Mouse (Mus musculus) intestine, embryonic 15.5 days (tissue): ENCODE data around the gene Snx22. TPM values are rescaled to one million over a fixed set of nuclear protein-coding genes. Genes with fewer than 3 reads are reported as not detected.

Source experiments
- ATAC-seq: fragments of 200-750 bp; cut with Nextera tagmentation; 2 replicates; pipeline ENCODE4 v1.8.0; 2017; ENCODE audit warnings: moderate TSS enrichment, moderate library complexity
- H3K27ac ChIP-seq: fragments of 300-500 bp; sonication (generic); 2 replicates; pipeline ENCODE4 v1.5.1; 2015; ENCODE audit warnings: mild to moderate bottlenecking, inconsistent platforms
- H3K27me3 ChIP-seq: fragments of 300-500 bp; sonication (generic); replicated peaks from 2 replicates; pipeline ENCODE4 v1.6.1; 2015; ENCODE audit warnings: inconsistent platforms
- H3K36me3 ChIP-seq: fragments of 300-500 bp; sonication (generic); 2 replicates; pipeline ENCODE4 v1.6.1; 2015; ENCODE audit warnings: inconsistent platforms
- H3K4me1 ChIP-seq: fragments of 300-500 bp; sonication (generic); replicated peaks from 2 replicates; pipeline ENCODE4 v1.6.1; 2015; ENCODE audit warnings: inconsistent platforms
- H3K4me2 ChIP-seq: fragments of 300-500 bp; sonication (generic); replicated peaks from 2 replicates; pipeline ENCODE4 v1.6.1; 2015; ENCODE audit warnings: mild to moderate bottlenecking, inconsistent platforms
- H3K4me3 ChIP-seq: fragments of 300-500 bp; sonication (generic); replicated peaks from 2 replicates; pipeline ENCODE4 v1.5.1; 2015; ENCODE audit warnings: inconsistent platforms
- H3K9ac ChIP-seq: fragments of 300-500 bp; sonication (generic); 2 replicates; pipeline ENCODE4 v1.6.1; 2015; ENCODE audit warnings: inconsistent platforms
- H3K9me3 ChIP-seq: fragments of 300-500 bp; sonication (generic); 2 replicates; pipeline ENCODE4 v1.6.1; 2016; ENCODE audit warnings: inconsistent platforms
- WGBS: fragments of 180-500 bp; shearing (Covaris S2); methylation state at CpG from one replicate; pipeline ENCODE4 v1.1.7; 2015; 5-methylcytosine and 5-hydroxymethylcytosine counted together
- polyA plus RNA-seq: library from polyadenylated mRNA; unstranded; fragments of >200 nt; fragmentation: Nextera tagmentation; extraction: Ambion mirVana; gene quantifications from 2 replicates; pipeline ENCODE4 v1.2.1, GENCODE M21; 2015

Snx22 gene
- polyA plus RNA-seq, 1 experiment from 2014 or later = 1.1 TPM

GRCm38 (mm10) chr9:66067542-66067941 is 2.0 kb downstream of the Snx22 start:
- Histone ChIP-seq H3K9ac (no peak overlapping the region), H3K9me3 (no peaks in the 10 kb centered on the region), H3K36me3 (peaks cover 32% of the 10 kb centered on the region), H3K4me1 (peaks cover 14% of the 10 kb centered on the region), H3K4me3 (no peak overlapping the region), H3K27me3 (peaks cover 21% of the 10 kb centered on the region), H3K4me2 (no peak overlapping the region), H3K27ac (no peak overlapping the region)
- WGBS = 37% methylated on average over 5 of the region's 5 CpGs
- peak; percentile 16; the same call in 1 of the 2 replicates for ATAC-seq

- no peak overlapping the region for H3K4me3 ChIP-seq
- peaks cover 34% of the 10 kb centered on the region for H3K36me3 ChIP-seq
- no peak overlapping the region for H3K4me2 ChIP-seq
- peaks cover 14% of the 10 kb centered on the region for H3K4me1 ChIP-seq
- ATAC-seq = no peak
- H3K9me3 ChIP-seq = no peaks in the 10 kb centered on the region
- no peak overlapping the region for H3K9ac ChIP-seq
- H3K27me3 ChIP-seq = peaks cover 21% of the 10 kb centered on the region
- 86% methylated on average over 3 of the region's 3 CpGs for WGBS
- H3K27ac ChIP-seq = no peak overlapping the region
Observed at GRCm38 (mm10) chr9:66066791-66067190, 2.7 kb downstream of the Snx22 start.

- Histone ChIP-seq H3K27me3 (peaks cover 18% of the 10 kb centered on the region), H3K36me3 (peaks cover 34% of the 10 kb centered on the region), H3K9ac (no peak overlapping the region), H3K9me3 (no peaks in the 10 kb centered on the region), H3K4me2 (no peak overlapping the region), H3K4me3 (no peak overlapping the region), H3K4me1 (peaks cover 20% of the 10 kb centered on the region), H3K27ac (no peak overlapping the region)
- no peak for ATAC-seq
- WGBS = 94% methylated on average over 11 of the region's 11 CpGs
Observed at GRCm38 (mm10) chr9:66064316-66064715, 5.2 kb downstream of the Snx22 start.

- Histone ChIP-seq H3K36me3 (peaks cover 34% of the 10 kb centered on the region), H3K4me3 (no peak overlapping the region), H3K9ac (no peak overlapping the region), H3K9me3 (no peaks in the 10 kb centered on the region), H3K4me2 (no peak overlapping the region), H3K27ac (no peak overlapping the region), H3K27me3 (peaks cover 9% of the 10 kb centered on the region), H3K4me1 (peaks cover 18% of the 10 kb centered on the region)
- ATAC-seq = no peak
- WGBS = 96% methylated on average over 3 of the region's 3 CpGs
Observed at GRCm38 (mm10) chr9:66063446-66063845, 6.1 kb downstream of the Snx22 start.

GRCm38 (mm10) chr9:66061656-66062055 is 7.9 kb downstream of the Snx22 start:
- H3K27me3 ChIP-seq = no peaks in the 10 kb centered on the region
- 0 out of 2 replicates have a peak overlapping the region, but pooled peaks have one; percentile 79 for H3K9ac ChIP-seq
- H3K4me3 ChIP-seq = 0 out of 2 replicates have a peak overlapping the region, but pooled peaks have one; percentile 82
- H3K4me1 ChIP-seq = peaks cover 18% of the 10 kb centered on the region
- H3K36me3 ChIP-seq = peaks cover 34% of the 10 kb centered on the region
- H3K27ac ChIP-seq = no peak overlapping the region
- H3K9me3 ChIP-seq = no peaks in the 10 kb centered on the region
- H3K4me2 ChIP-seq = peak overlapping the region; percentile 70
- ATAC-seq = no peak
- 77% methylated on average over 3 of the region's 3 CpGs for WGBS

GRCm38 (mm10) chr9:66060986-66061385 is 8.5 kb downstream of the Snx22 start:
- no peak for ATAC-seq
- H3K27ac ChIP-seq = no peak overlapping the region
- peaks cover 18% of the 10 kb centered on the region for H3K4me1 ChIP-seq
- H3K4me2 ChIP-seq = peak overlapping the region; percentile 70
- peaks cover 28% of the 10 kb centered on the region for H3K36me3 ChIP-seq
- no peaks in the 10 kb centered on the region for H3K9me3 ChIP-seq
- no peaks in the 10 kb centered on the region for H3K27me3 ChIP-seq
- peak overlapping the region; percentile 82 for H3K4me3 ChIP-seq
- H3K9ac ChIP-seq = peak overlapping the region; percentile 79
- 22% methylated on average over 4 of the region's 4 CpGs for WGBS

- peak overlapping the region; percentile 70 for H3K4me2 ChIP-seq
- no peaks in the 10 kb centered on the region for H3K27me3 ChIP-seq
- ATAC-seq = peak; percentile 68
- peaks cover 18% of the 10 kb centered on the region for H3K4me1 ChIP-seq
- H3K36me3 ChIP-seq = peaks cover 21% of the 10 kb centered on the region
- H3K9ac ChIP-seq = peak overlapping the region; percentile 79
- H3K27ac ChIP-seq = peak overlapping the region; percentile 78
- H3K4me3 ChIP-seq = peak overlapping the region; percentile 82
- under 1% methylated on average over 20 of the region's 20 CpGs for WGBS
- H3K9me3 ChIP-seq = no peaks in the 10 kb centered on the region
Observed at GRCm38 (mm10) chr9:66060308-66060647, 9.2 kb downstream of the Snx22 start.

GRCm38 (mm10) chr9:66059583-66060307 is 9.8 kb downstream of the Snx22 start, which contains the start of gene Ppib:
TSS of gene Ppib (plus strand) at chr9:66060222.
- H3K4me2 ChIP-seq = peak within 1 kb of the TSS; percentile 70
- H3K9ac ChIP-seq = peak within 1 kb of the TSS; percentile 79
- WGBS = under 1% methylated on average over 51 of the region's 51 CpGs
- peak within 1 kb of the TSS; percentile 82 for H3K4me3 ChIP-seq
- ATAC-seq = peak; percentile 99
- H3K27me3 ChIP-seq = no peaks in the 10 kb centered on the region
- peak within 1 kb of the TSS; percentile 78 for H3K27ac ChIP-seq
- peaks cover 19% of the 10 kb centered on the region for H3K36me3 ChIP-seq
- peaks cover 18% of the 10 kb centered on the region for H3K4me1 ChIP-seq
- no peaks in the 10 kb centered on the region for H3K9me3 ChIP-seq

GRCm38 (mm10) chr9:66053620-66054019 is 15.9 kb downstream of the Snx22 start:
- H3K27me3 ChIP-seq = no peaks in the 10 kb centered on the region
- H3K27ac ChIP-seq = no peak overlapping the region
- H3K9ac ChIP-seq = no peak overlapping the region
- ATAC-seq = no peak
- 52% methylated on average over 1 of the region's 1 CpGs for WGBS
- no peaks in the 10 kb centered on the region for H3K9me3 ChIP-seq
- H3K36me3 ChIP-seq = no peaks in the 10 kb centered on the region
- no peaks in the 10 kb centered on the region for H3K4me1 ChIP-seq
- no peak overlapping the region for H3K4me3 ChIP-seq
- no peak overlapping the region for H3K4me2 ChIP-seq

- no peaks in the 10 kb centered on the region for H3K9me3 ChIP-seq
- H3K36me3 ChIP-seq = no peaks in the 10 kb centered on the region
- no peaks in the 10 kb centered on the region for H3K4me1 ChIP-seq
- no peak overlapping the region for H3K4me3 ChIP-seq
- WGBS = 82% methylated on average over 1 of the region's 1 CpGs
- no peaks in the 10 kb centered on the region for H3K27me3 ChIP-seq
- ATAC-seq = no peak
- no peak overlapping the region for H3K27ac ChIP-seq
- H3K9ac ChIP-seq = no peak overlapping the region
- no peak overlapping the region for H3K4me2 ChIP-seq
Observed at GRCm38 (mm10) chr9:66052731-66053130, 16.8 kb downstream of the Snx22 start.

GRCm38 (mm10) chr9:66051493-66051892 is 18.0 kb downstream of the Snx22 start:
- Histone ChIP-seq H3K36me3 (no peaks in the 10 kb centered on the region), H3K4me1 (no peaks in the 10 kb centered on the region), H3K27me3 (no peaks in the 10 kb centered on the region), H3K4me3 (no peak overlapping the region), H3K27ac (no peak overlapping the region), H3K9ac (no peak overlapping the region), H3K9me3 (no peaks in the 10 kb centered on the region), H3K4me2 (no peak overlapping the region)
- 53% methylated on average over 4 of the region's 4 CpGs for WGBS
- ATAC-seq = no peak

- no peak overlapping the region for H3K9ac ChIP-seq
- 75% methylated on average over 6 of the region's 6 CpGs for WGBS
- no peak for ATAC-seq
- H3K4me2 ChIP-seq = no peak overlapping the region
- H3K9me3 ChIP-seq = no peaks in the 10 kb centered on the region
- no peaks in the 10 kb centered on the region for H3K27me3 ChIP-seq
- H3K27ac ChIP-seq = no peak overlapping the region
- H3K4me3 ChIP-seq = no peak overlapping the region
- H3K36me3 ChIP-seq = no peaks in the 10 kb centered on the region
- H3K4me1 ChIP-seq = no peaks in the 10 kb centered on the region
Observed at GRCm38 (mm10) chr9:66049931-66050601, 19.5 kb downstream of the Snx22 start.
